Mouse (Mus musculus): ENCODE results near the gene Dnah1. TPM values are rescaled to one million over a fixed set of nuclear protein-coding genes. Genes with fewer than 3 reads are reported as not detected.

The Dnah1 gene
- total and polyA plus RNA-seq, 3 experiments = 0.04 to 0.11 TPM; not detected in 1

DNA sequence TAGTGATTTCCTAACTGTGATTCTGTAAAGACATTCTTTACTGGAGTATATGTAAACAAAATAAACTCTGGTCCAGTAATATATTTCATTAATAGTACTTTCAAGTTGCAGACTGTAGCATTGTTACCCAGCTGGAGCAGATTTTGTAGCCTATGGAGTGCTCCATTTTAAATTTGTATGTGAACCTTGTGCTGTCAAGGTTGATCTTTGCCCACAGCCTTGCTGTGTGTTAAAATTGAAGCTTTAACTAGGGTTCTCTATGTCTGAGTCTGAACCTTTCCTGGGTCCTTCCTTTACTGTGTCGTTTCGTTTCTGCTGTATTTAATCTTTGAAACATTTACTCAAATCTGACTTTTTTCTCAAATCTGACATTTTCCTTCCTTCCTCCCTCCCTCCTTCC, 38.5 kb upstream of the Dnah1 start:
- no peak for TF ChIP-seq UBTF (IDR thresholded peaks at IDR 0.05; ENCODE audit: borderline replicate concordance, insufficient read depth, low read depth, low read length)
- no peak for TF ChIP-seq TAL1 (IDR thresholded peaks at IDR 0.05; ENCODE audit: low read length)
- TF ChIP-seq CHD1 (IDR thresholded peaks at IDR 0.05; ENCODE audit: low read depth, low read length) = no peak
- no peak for TF ChIP-seq ELF1 (IDR thresholded peaks at IDR 0.05; ENCODE audit: low read depth, low read length)
- no peak for TF ChIP-seq MAFK (IDR thresholded peaks at IDR 0.05; ENCODE audit: borderline replicate concordance, low read depth, low read length)
- TF ChIP-seq MXI1 (IDR thresholded peaks at IDR 0.05; ENCODE audit: low read depth, low read length) = no peak
- TF ChIP-seq ETS1 (IDR thresholded peaks at IDR 0.05; ENCODE audit: low read depth, low read length) = no peak
- TF ChIP-seq ZMIZ1 (IDR thresholded peaks at IDR 0.05; ENCODE audit: low read depth, low read length) = no peak
- H3K79me2 ChIP-seq (ENCODE audit: control insufficient read depth, insufficient read depth, low read length, poor library complexity) = no peaks in the 10 kb centered on the region
- no peak overlapping the region for H3K4me3 ChIP-seq (ENCODE audit: control insufficient read depth in 1 of 2, insufficient read depth in 1 of 2, low read depth in 2 of 2, low read length in 2 of 2)
- no peaks in the 10 kb centered on the region for H3K27me3 ChIP-seq (ENCODE audit: control insufficient read depth in 1 of 2, insufficient read depth in 2 of 2, low read length in 2 of 2)
- DNase-seq (ENCODE audit: low read depth, low spot score) = no peak
- H3K9me3 ChIP-seq (replicated peaks; ENCODE audit: insufficient read depth, low read length) = no peaks in the 10 kb centered on the region
- H3K9ac ChIP-seq (ENCODE audit: control insufficient read depth, low read depth, low read length, poor library complexity, severe bottlenecking) = no peak overlapping the region
- peaks cover 0 to 5% of the 10 kb centered on the region in 2 experiments; a peak in 3 of 4 replicates for H3K4me1 ChIP-seq (ENCODE audit: control insufficient read depth in 1 of 2, insufficient read depth in 2 of 2, low read length in 2 of 2)
- no peak overlapping the region for H3K27ac ChIP-seq (ENCODE audit: control insufficient read depth, low read depth, low read length)
- H3K36me3 ChIP-seq (ENCODE audit: control insufficient read depth in 1 of 2, insufficient read depth in 2 of 2, low read length in 2 of 2) = peaks cover 17 to 29% of the 10 kb centered on the region in 2 experiments

DNA sequence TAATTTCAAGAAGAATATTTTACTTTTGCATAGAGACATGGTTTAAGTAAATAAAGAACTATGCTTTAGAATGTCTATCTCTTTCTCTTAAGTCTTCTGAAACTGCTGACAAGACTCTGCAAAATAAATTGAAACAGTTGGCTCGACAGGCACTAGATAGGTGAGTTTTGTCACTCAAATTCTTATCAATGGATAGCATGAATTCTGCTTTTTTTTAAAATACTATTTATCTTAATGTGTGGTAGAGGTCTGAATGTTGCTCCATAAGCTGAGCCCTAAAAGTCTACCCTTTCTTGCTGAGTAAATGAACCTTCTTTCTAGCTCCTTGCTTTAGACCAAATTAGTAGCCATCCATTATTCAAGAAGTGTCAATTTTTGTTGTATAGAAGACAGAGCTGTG, 21.7 kb upstream of the Dnah1 start:
- H3K4me1 ChIP-seq (ENCODE audit: control insufficient read depth in 1 of 2, insufficient read depth in 2 of 2, low read length in 2 of 2) = peaks cover 5 to 12% of the 10 kb centered on the region in 2 experiments; a peak in 2 of 4 replicates
- peak; percentile 44 for DNase-seq (ENCODE audit: low read depth, low spot score)
- H3K27me3 ChIP-seq (ENCODE audit: control insufficient read depth in 1 of 2, insufficient read depth in 2 of 2, low read length in 2 of 2) = no peaks in the 10 kb centered on the region
- peaks cover 2% of the 10 kb centered on the region; the same call in 1 of the 2 replicates for H3K79me2 ChIP-seq (ENCODE audit: control insufficient read depth, insufficient read depth, low read length, poor library complexity)
- no peak overlapping the region for H3K9ac ChIP-seq (ENCODE audit: control insufficient read depth, low read depth, low read length, poor library complexity, severe bottlenecking)
- H3K27ac ChIP-seq (ENCODE audit: control insufficient read depth, low read depth, low read length) = no peak overlapping the region
- H3K36me3 ChIP-seq (ENCODE audit: control insufficient read depth in 1 of 2, insufficient read depth in 2 of 2, low read length in 2 of 2) = peaks cover 8 to 23% of the 10 kb centered on the region in 2 experiments
- no peaks in the 10 kb centered on the region for H3K9me3 ChIP-seq (replicated peaks; ENCODE audit: insufficient read depth, low read length)
- no peak overlapping the region; a peak in 1 of 4 replicates for H3K4me3 ChIP-seq (ENCODE audit: control insufficient read depth in 1 of 2, insufficient read depth in 1 of 2, low read depth in 2 of 2, low read length in 2 of 2)
- TF ChIP-seq MAX (IDR thresholded peaks at IDR 0.05; ENCODE audit: low read length) = no peak
- no peak for TF ChIP-seq CHD1 (IDR thresholded peaks at IDR 0.05; ENCODE audit: low read depth, low read length)
- TF ChIP-seq MYC (IDR thresholded peaks at IDR 0.05; ENCODE audit: low read depth, low read length) = no peak
- TF ChIP-seq ZKSCAN1 (IDR thresholded peaks at IDR 0.05; ENCODE audit: low read depth, low read length) = no peak
- TF ChIP-seq SIN3A (IDR thresholded peaks at IDR 0.05; ENCODE audit: low read length) = no peak
- no peak for TF ChIP-seq ZMIZ1 (IDR thresholded peaks at IDR 0.05; ENCODE audit: low read depth, low read length)
- TF ChIP-seq UBTF (IDR thresholded peaks at IDR 0.05; ENCODE audit: borderline replicate concordance, insufficient read depth, low read depth, low read length) = no peak
- TF ChIP-seq JUND (IDR thresholded peaks at IDR 0.05; ENCODE audit: low read depth, low read length) = no peak
- TF ChIP-seq MAFK (IDR thresholded peaks at IDR 0.05; ENCODE audit: borderline replicate concordance, low read depth, low read length) = no peak
- TF ChIP-seq KAT2A (conservative IDR thresholded peaks at IDR 0.05; ENCODE audit: low read depth, low read length) = no peak
- no peak for TF ChIP-seq USF1 (IDR thresholded peaks at IDR 0.05; ENCODE audit: low read depth, low read length)
- peak; percentile 63 to 78 for TF ChIP-seq EP300 (IDR thresholded peaks at IDR 0.05; ENCODE audit: low read depth in 1 of 2, low read length in 2 of 2)
- no peak for TF ChIP-seq SMC3 (IDR thresholded peaks at IDR 0.05; ENCODE audit: low read depth, low read length)
- TF ChIP-seq GATA1 (IDR thresholded peaks at IDR 0.05; ENCODE audit: low read depth, low read length) = peak; percentile 39; the same call in 1 of the 2 replicates
- no peak for TF ChIP-seq CHD2 (IDR thresholded peaks at IDR 0.05; ENCODE audit: low read length)
- no peak for TF ChIP-seq HCFC1 (IDR thresholded peaks at IDR 0.05; ENCODE audit: low read depth, low read length)
- no peak for TF ChIP-seq CTCF (IDR thresholded peaks at IDR 0.05 in 2 of 3, conservative IDR thresholded peaks at IDR 0.05 in 1 of 3; ENCODE audit: control insufficient read depth in 1 of 3, insufficient read depth in 1 of 3, low read depth in 2 of 3, low read length in 3 of 3, poor library complexity in 1 of 3, severe bottlenecking in 1 of 3)
- TF ChIP-seq E2F4 (IDR thresholded peaks at IDR 0.05; ENCODE audit: borderline replicate concordance, low read depth, low read length) = no peak
- no peak for TF ChIP-seq POLR2A (IDR thresholded peaks at IDR 0.05; ENCODE audit: control insufficient read depth in 1 of 2, insufficient read depth in 1 of 2, low read depth in 1 of 2, low read length in 2 of 2, poor library complexity in 1 of 2)
- no peak for TF ChIP-seq RAD21 (IDR thresholded peaks at IDR 0.05; ENCODE audit: low read depth, low read length)
- no peak for TF ChIP-seq POLR2AphosphoS2 (IDR thresholded peaks at IDR 0.05; ENCODE audit: low read length)
- TF ChIP-seq TAL1 (IDR thresholded peaks at IDR 0.05; ENCODE audit: low read length) = 0 out of 2 replicates have a peak, but pooled peaks have one; percentile 4
- no peak for TF ChIP-seq POLR2AphosphoS5 (IDR thresholded peaks at IDR 0.05; ENCODE audit: borderline replicate concordance, low read depth, low read length)
- peak; percentile 63; the same call in 1 of the 2 replicates for TF ChIP-seq TCF12 (IDR thresholded peaks at IDR 0.05; ENCODE audit: low read depth, low read length)
- TF ChIP-seq NELFE (IDR thresholded peaks at IDR 0.05; ENCODE audit: low read depth, low read length) = no peak
- TF ChIP-seq GABPA (IDR thresholded peaks at IDR 0.05; ENCODE audit: low read depth, low read length) = no peak
- TF ChIP-seq MEF2A (IDR thresholded peaks at IDR 0.05; ENCODE audit: extremely low read depth, insufficient replicate concordance, low read depth, low read length, poor library complexity, severe bottlenecking) = no peak
- no peak for TF ChIP-seq TBP (IDR thresholded peaks at IDR 0.05; ENCODE audit: low read depth, low read length)
- no peak for TF ChIP-seq ELF1 (IDR thresholded peaks at IDR 0.05; ENCODE audit: low read depth, low read length)
